Mouse (Mus musculus): ENCODE data around the gene Litaf. TPM values are rescaled to one million over a fixed set of nuclear protein-coding genes. Genes with fewer than 3 reads are reported as not detected.
"Not testable (repeated sequence)": the region's sequence is repeated elsewhere in the genome, so short reads cannot be mapped to it uniquely, and the experiment has no call there.

Litaf gene
- total and polyA plus RNA-seq, 3 experiments, result 25.7 to 50.1 TPM; not detected in 1

DNA sequence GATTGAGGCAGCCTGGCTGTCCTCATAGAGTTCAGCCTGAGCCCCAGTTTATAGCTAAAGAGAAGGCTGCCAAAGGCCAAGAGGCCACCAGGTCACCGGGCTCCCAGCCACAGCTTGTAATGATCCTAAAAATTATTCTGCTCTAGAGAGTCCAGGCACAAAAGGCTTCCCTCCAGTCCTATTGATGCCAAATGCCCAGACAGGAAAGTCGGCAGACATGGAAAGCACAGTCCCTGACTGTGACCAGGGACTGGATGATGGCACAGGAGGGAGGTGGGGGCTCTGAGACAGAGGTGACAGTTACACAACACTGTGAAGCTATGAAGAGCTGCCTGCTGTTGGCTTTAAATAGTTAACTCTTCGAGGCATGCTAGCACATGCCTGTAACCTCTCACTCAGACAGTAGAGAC lies 91.9 kb downstream of the Litaf start:
- H3K27me3 ChIP-seq (ENCODE audit: control insufficient read depth in 1 of 2, insufficient read depth in 2 of 2, low read length in 2 of 2), result no peaks in the 10 kb centered on the region
- peaks cover 1% of the 10 kb centered on the region; the same call in 1 of the 2 replicates for H3K79me2 ChIP-seq (ENCODE audit: control insufficient read depth, insufficient read depth, low read length, poor library complexity)
- DNase-seq (ENCODE audit: low read depth, low spot score), result no peak
- peaks cover 0 to 2% of the 10 kb centered on the region in 2 experiments; a peak in 1 of 4 replicates for H3K36me3 ChIP-seq (ENCODE audit: control insufficient read depth in 1 of 2, insufficient read depth in 2 of 2, low read length in 2 of 2)
- H3K4me3 ChIP-seq (ENCODE audit: control insufficient read depth in 1 of 2, insufficient read depth in 1 of 2, low read depth in 2 of 2, low read length in 2 of 2), result no peak overlapping the region
- H3K9ac ChIP-seq (ENCODE audit: control insufficient read depth, low read depth, low read length, poor library complexity, severe bottlenecking), result no peak overlapping the region
- no peaks in the 10 kb centered on the region for H3K9me3 ChIP-seq (replicated peaks; ENCODE audit: insufficient read depth, low read length)
- TF ChIP-seq POLR2A (IDR thresholded peaks at IDR 0.05; ENCODE audit: control insufficient read depth in 1 of 2, insufficient read depth in 1 of 2, low read depth in 1 of 2, low read length in 2 of 2, poor library complexity in 1 of 2) (no peak), TAL1 (IDR thresholded peaks at IDR 0.05; ENCODE audit: low read length) (no peak), SIN3A (IDR thresholded peaks at IDR 0.05; ENCODE audit: low read length) (no peak)
- no peak overlapping the region for H3K27ac ChIP-seq (ENCODE audit: control insufficient read depth, low read depth, low read length)
- no peaks in the 10 kb centered on the region for H3K4me1 ChIP-seq (ENCODE audit: control insufficient read depth in 1 of 2, insufficient read depth in 2 of 2, low read length in 2 of 2)

DNA sequence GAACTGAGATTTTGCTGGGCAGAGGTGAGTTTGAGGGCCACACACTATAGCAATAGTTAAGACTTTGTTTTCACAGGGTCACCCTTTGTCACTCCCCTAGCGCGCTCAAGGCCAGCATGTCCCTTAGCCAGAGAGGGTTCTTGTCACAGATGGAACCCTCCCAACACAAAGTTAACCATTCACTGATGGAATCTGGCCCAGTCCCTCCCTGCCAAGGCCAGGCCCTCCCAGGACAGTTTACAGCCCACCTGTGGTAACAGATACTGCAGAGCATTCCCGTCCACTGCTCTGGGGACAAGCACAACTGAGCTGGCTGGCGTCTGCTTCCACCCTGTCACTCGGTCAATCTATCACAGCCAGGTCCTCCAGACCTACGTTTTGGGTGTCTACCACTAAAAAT lies 93.7 kb downstream of the Litaf start:
- no peak overlapping the region for H3K9ac ChIP-seq (ENCODE audit: control insufficient read depth, low read depth, low read length, poor library complexity, severe bottlenecking)
- no peaks in the 10 kb centered on the region for H3K4me1 ChIP-seq (ENCODE audit: control insufficient read depth in 1 of 2, insufficient read depth in 2 of 2, low read length in 2 of 2)
- H3K9me3 ChIP-seq (replicated peaks; ENCODE audit: insufficient read depth, low read length), result no peaks in the 10 kb centered on the region
- H3K27me3 ChIP-seq (ENCODE audit: control insufficient read depth in 1 of 2, insufficient read depth in 2 of 2, low read length in 2 of 2), result no peaks in the 10 kb centered on the region
- H3K36me3 ChIP-seq (ENCODE audit: control insufficient read depth in 1 of 2, insufficient read depth in 2 of 2, low read length in 2 of 2), result no peaks in the 10 kb centered on the region
- H3K79me2 ChIP-seq (ENCODE audit: control insufficient read depth, insufficient read depth, low read length, poor library complexity), result no peaks in the 10 kb centered on the region; the same call in 1 of the 2 replicates
- no peak for DNase-seq (ENCODE audit: low read depth, low spot score)
- TF ChIP-seq RAD21 (IDR thresholded peaks at IDR 0.05; ENCODE audit: low read depth, low read length), result no peak
- no peak for TF ChIP-seq TAL1 (IDR thresholded peaks at IDR 0.05; ENCODE audit: low read length)
- no peak for TF ChIP-seq EP300 (IDR thresholded peaks at IDR 0.05; ENCODE audit: low read depth in 1 of 2, low read length in 2 of 2)
- TF ChIP-seq KAT2A (conservative IDR thresholded peaks at IDR 0.05; ENCODE audit: low read depth, low read length), result no peak
- TF ChIP-seq RCOR1 (IDR thresholded peaks at IDR 0.05; ENCODE audit: low read depth, low read length), result no peak
- TF ChIP-seq ELF1 (IDR thresholded peaks at IDR 0.05; ENCODE audit: low read depth, low read length), result no peak
- no peak for TF ChIP-seq POLR2AphosphoS2 (IDR thresholded peaks at IDR 0.05; ENCODE audit: low read length)
- no peak for TF ChIP-seq MYB (IDR thresholded peaks at IDR 0.05; ENCODE audit: low read depth, low read length)
- TF ChIP-seq TCF12 (IDR thresholded peaks at IDR 0.05; ENCODE audit: low read depth, low read length), result no peak
- no peak for TF ChIP-seq SIN3A (IDR thresholded peaks at IDR 0.05; ENCODE audit: low read length)
- TF ChIP-seq CHD2 (IDR thresholded peaks at IDR 0.05; ENCODE audit: low read length), result no peak
- no peak for TF ChIP-seq MXI1 (IDR thresholded peaks at IDR 0.05; ENCODE audit: low read depth, low read length)
- TF ChIP-seq HCFC1 (IDR thresholded peaks at IDR 0.05; ENCODE audit: low read depth, low read length), result no peak
- TF ChIP-seq ETS1 (IDR thresholded peaks at IDR 0.05; ENCODE audit: low read depth, low read length), result no peak
- no peak for TF ChIP-seq BHLHE40 (IDR thresholded peaks at IDR 0.05; ENCODE audit: borderline replicate concordance, low read depth, low read length)
- no peak overlapping the region for H3K27ac ChIP-seq (ENCODE audit: control insufficient read depth, low read depth, low read length)
- no peak overlapping the region for H3K4me3 ChIP-seq (ENCODE audit: control insufficient read depth in 1 of 2, insufficient read depth in 1 of 2, low read depth in 2 of 2, low read length in 2 of 2)

DNA sequence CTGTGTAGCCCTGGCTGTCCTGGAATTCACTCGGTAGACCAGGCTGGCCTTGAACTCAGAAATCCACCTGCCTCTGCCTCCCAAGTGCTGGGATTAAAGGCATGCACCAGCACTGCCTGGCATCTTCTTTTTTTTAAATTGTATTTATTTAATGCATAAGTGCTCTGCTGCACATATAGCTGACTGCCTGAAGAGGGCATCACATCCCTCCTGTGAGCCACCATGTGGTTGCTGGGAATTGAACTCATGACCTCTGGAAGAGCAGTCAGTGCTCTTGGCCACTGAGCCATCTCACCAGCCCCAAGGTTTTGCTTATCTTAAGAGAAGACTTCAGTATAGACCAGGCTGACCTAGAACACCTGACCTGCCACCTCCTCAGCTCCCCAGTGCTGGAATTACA lies 96.0 kb downstream of the Litaf start:
- H3K4me1 ChIP-seq (ENCODE audit: control insufficient read depth in 1 of 2, insufficient read depth in 2 of 2, low read length in 2 of 2); H3K4me3 ChIP-seq (ENCODE audit: control insufficient read depth in 1 of 2, insufficient read depth in 1 of 2, low read depth in 2 of 2, low read length in 2 of 2); H3K9me3 ChIP-seq (replicated peaks; ENCODE audit: insufficient read depth, low read length); H3K27ac ChIP-seq (ENCODE audit: control insufficient read depth, low read depth, low read length); H3K9ac ChIP-seq (ENCODE audit: control insufficient read depth, low read depth, low read length, poor library complexity, severe bottlenecking); DNase-seq (ENCODE audit: low read depth, low spot score); H3K36me3 ChIP-seq (ENCODE audit: control insufficient read depth in 1 of 2, insufficient read depth in 2 of 2, low read length in 2 of 2); H3K27me3 ChIP-seq (ENCODE audit: control insufficient read depth in 1 of 2, insufficient read depth in 2 of 2, low read length in 2 of 2); H3K79me2 ChIP-seq (ENCODE audit: control insufficient read depth, insufficient read depth, low read length, poor library complexity): not testable (repeated sequence)
- TF ChIP-seq CTCF (IDR thresholded peaks at IDR 0.05 in 2 of 3, conservative IDR thresholded peaks at IDR 0.05 in 1 of 3; ENCODE audit: control insufficient read depth in 1 of 3, insufficient read depth in 1 of 3, low read depth in 2 of 3, low read length in 3 of 3, poor library complexity in 1 of 3, severe bottlenecking in 1 of 3) (peak; percentile 15 to 40 (median 16); a peak in 3 of 6 replicates), SMC3 (IDR thresholded peaks at IDR 0.05; ENCODE audit: low read depth, low read length) (peak; percentile 28; the same call in 1 of the 2 replicates)

All from MEL (cell line).